Mouse (Mus musculus): ENCODE results near the gene Prnd.

GRCm38 (mm10) chr2:131902423-131902822 is 48.2 kb upstream of the Prnd start:
- TF ChIP-seq ZC3H11A (IDR thresholded peaks at IDR 0.05; ENCODE audit: borderline replicate concordance, low read depth, low read length) = no peak
- no peak for TF ChIP-seq HCFC1 (IDR thresholded peaks at IDR 0.05; ENCODE audit: borderline replicate concordance, insufficient read depth, low read length)
